Mouse (Mus musculus) adrenal gland, postnatal 10 days (tissue): ENCODE data around the gene C3. TPM values are rescaled to one million over a fixed set of nuclear protein-coding genes. Genes with fewer than 3 reads are reported as not detected.

Experiments used
- DNase-seq: peaks from one replicate; pipeline ENCODE4 v3.0.0; 2021; ENCODE audit warnings: mixed read lengths
- total RNA-seq, 2 experiments: library from RNA; stranded (reverse); gene quantifications; 2 replicates each; pipeline ENCODE4 v1.2.3; 2021

The C3 gene
- total RNA-seq, 2 experiments from 2014 or later: 426 to 804 TPM

DNA sequence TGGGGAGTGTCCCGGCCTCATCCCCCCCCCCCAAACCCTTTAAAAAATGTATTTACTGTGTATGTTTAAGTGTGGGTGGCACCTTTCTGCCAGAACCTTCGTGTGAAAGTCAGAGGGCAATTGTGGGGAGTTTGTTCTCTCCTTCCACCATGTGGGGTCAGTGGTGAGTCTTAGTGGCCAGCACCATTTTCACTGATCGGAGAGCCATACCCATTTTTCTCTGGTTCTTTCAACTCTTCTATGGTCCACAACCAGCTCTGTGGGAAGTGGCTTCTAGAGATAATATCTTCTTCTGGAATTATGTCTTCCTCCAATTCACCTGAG is 8.1 kb downstream of the C3 start:
- peak; percentile 56 for DNase-seq

- peak; percentile 87 for DNase-seq
Observed at GRCm38 (mm10) chr17:57219167-57219883, 8.6 kb downstream of the C3 start.

GRCm38 (mm10) chr17:57218335-57218900 is 9.5 kb downstream of the C3 start:
- DNase-seq: peak; percentile 28

DNA sequence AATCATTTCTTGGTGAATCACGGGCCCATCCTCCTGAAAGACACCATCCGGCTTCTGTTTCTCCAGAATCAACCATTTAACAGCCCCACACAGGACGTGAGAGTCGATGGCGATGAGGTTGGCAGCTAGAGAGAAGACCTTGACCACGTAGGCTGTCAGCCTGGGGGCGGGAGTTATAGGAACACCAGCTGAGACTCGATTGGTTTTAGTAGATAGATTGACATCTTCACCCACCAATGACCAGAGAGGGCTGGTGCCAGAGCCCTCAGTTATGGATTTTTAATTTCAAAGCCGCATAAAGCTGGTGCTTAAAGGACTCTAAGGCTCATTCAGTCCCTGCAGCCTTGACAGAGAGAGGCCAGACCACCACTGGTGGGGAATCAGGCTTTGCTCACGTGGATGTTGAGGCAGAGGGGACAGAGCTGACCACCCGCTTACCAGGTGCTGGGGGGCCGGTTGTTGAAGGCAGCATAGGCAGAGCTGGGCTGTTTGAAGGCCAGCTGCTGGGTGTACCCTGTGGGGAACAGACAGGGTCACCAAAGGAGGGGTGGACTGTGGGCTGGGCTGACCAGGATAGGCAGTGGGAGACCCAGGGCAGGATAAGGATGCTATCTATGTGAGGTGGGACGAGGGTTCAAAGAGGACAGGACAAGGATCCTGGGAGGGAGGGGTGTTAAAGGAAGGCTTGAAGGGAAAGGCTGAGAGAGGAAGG is 13.1 kb downstream of the C3 start:
- no peak for DNase-seq

- no peak for DNase-seq
Observed at GRCm38 (mm10) chr17:57211501-57211900, 16.4 kb downstream of the C3 start.

DNA sequence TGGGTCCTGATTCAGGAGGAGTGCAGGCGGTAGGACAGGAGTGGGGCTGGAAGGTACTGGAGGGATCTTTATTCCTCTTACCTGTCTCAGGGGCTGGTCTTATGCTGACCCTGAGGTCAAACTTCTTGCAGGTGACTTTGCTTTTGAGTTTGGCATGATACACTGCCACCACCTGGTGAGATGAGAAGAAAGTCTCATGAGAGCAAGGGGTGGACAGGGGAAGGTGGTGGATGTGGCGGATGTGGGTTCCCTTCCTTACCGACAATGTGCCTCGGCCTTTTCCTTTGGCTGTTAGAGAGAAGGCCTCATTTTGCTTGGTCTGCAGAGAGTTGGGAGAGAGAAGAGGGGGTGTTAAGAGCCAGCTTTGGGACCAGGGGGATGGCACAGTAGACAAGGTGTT is 18.6 kb downstream of the C3 start:
- DNase-seq: no peak

DNA sequence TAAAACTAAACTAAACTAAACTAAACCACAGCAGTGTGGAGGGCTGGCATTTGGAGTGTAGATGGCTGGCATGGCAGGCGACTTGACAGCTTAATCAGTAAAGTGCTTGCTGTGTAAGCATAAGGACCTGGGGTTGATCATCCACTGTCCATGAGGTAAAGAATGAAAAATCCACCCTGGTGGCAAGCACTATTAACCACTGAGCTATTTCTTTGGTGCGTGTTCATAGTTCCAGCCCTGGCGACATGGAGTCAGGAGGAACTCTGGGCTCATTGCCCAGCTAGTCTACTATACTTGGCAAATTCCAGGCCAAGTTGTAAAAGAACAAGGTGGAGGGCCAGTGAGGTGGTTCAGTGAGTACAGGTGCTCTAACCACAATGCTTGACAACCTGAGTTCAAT is 20.0 kb downstream of the C3 start:
- DNase-seq: no peak

DNA sequence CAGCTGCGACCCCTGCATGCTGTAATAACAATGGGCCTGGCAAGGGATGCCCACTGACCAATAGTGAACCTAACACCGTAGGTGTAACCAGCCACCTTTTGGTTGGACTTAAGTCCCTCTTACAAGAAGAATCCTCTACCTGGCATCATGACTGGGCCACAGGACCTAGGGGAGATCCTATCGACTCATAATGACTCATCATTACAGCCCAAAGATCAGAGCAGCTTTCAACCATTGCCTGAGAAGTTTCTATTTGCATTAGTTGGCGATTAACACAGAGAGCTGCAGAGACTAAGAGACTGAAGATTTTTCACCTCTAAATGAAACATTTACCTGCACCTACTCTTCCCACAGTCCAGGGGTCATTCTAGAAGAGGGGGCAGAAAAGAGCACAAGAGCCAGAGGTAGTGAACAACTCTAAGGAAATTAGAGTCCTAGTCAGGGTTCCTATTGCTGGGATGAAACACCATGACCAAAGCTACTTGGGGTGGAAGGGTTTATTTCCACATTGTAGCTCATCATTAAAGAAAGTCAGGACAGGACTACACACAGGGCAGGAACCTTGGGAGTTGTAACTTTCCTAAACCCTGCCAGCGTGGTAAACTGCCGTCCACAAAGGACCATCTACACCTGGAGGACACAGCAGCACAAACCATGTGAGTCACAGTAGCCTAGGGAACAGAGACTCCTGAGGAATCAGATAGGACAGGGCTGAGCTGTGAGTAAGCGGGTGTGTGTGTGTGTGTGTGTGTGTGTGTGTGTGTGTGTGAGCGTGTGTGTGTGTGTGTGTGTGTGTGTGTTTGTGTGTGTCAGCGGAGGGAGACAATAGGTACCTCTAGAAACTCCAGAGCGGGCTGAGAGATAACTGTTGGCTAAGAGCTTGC is 25.9 kb downstream of the C3 start:
- no peak for DNase-seq

DNA sequence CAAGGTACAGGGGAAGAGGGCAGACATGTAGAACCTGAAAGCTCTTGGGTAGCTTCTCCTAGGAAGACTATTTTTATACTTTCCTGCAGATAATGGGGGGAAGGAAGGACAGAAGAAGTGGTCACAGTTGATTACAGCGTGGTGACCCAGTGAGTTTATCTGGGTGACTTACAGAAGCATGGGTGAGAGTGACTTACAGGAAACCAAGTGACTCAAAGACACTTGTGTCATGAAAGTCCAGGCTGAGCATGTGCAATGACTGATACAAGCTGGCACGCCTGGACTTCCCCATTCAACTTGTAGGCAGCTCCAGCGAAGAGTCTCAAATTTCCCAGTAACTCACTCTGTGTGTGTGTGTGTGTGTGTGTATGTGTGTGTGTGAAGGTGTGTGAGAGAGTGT is 29.7 kb downstream of the C3 start:
- no peak for DNase-seq

DNA sequence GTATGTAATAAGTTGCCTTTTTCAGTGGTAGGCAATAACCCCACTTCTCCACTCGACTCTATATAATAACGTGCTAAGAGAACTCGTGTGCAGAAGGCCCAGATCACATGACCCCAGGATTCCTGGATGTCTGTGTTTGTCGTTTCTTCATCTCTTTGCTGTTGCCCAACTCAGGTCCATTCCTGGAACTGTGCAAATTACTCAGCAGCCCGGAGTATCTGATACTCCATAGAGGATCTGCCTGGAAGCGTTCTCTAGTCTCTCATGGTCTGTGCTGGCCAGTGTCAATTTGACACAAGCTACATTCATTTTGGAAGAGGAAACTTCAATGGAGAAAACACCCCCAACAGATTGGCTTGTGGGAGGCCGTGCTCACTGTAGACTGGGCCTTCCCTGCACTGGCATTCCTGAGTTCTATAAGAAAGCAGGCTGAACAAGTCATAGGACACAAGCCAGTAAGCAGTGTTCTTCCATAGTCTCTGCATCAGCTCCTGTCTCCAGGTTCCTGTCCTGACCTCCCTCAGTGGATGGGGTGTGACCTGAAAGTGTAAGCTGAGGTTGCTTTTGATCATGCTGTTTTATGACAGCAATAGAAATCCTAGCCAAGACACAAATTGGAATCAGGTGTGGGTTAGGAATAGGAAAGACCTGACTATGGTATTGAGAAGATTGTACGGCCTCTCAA is 32.5 kb downstream of the C3 start:
- DNase-seq: no peak

DNA sequence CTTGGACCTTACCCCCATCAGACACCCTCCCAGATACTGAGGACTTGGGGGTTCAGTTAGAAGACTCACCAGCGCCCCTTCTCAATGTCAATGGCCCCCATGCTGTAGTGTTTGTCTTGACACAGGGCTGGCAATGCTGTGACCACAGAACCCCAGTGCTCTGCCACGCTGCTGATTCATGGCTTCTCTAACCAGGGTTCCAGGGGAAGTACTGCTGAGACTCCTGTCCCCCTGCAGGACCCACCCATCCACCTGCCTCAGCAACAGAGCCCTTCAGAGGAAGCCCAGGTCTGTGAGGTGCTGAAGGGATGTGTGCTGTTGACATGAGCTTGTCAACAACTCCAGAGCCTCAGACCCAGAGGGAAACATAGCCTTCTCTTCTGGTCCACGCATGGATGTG is 33.2 kb downstream of the C3 start:
- no peak for DNase-seq

DNA sequence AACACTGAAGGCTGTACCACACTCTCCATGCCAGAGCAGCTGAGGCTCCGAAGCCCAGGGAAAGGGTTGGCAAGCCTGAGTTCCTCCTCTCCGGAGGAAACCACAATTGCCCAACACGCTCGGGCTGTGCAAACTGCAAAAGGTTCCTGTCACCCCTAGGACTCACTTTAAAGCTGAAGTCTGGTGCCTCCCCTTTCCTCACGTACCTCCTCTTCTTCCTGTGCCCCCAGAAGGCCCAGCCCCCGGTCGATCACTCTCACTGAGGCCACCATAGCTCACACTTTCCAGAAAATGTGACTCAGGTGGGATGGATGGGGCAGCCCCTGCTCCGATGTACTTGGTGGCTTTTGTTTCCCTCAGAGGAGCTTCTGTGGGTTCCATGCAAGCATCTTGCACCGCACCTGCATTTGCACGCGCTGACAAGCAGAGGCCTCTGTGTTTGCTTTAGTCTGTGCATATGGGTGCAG is 33.9 kb downstream of the C3 start, which contains the start of gene Tnfsf14:
Gene Tnfsf14 (minus strand): TSS at position 137 of the 467 bp plus-strand sequence.
- no peak for DNase-seq

GRCm38 (mm10) chr17:57188510-57189192 is 39.3 kb downstream of the C3 start:
- no peak for DNase-seq

GRCm38 (mm10) chr17:57185641-57186040 is 42.3 kb downstream of the C3 start:
- DNase-seq: no peak

GRCm38 (mm10) chr17:57182871-57183270 is 45.1 kb downstream of the C3 start:
- DNase-seq: no peak

- peak; percentile 34 for DNase-seq
Observed at GRCm38 (mm10) chr17:57180363-57180762, 47.6 kb downstream of the C3 start.

DNA sequence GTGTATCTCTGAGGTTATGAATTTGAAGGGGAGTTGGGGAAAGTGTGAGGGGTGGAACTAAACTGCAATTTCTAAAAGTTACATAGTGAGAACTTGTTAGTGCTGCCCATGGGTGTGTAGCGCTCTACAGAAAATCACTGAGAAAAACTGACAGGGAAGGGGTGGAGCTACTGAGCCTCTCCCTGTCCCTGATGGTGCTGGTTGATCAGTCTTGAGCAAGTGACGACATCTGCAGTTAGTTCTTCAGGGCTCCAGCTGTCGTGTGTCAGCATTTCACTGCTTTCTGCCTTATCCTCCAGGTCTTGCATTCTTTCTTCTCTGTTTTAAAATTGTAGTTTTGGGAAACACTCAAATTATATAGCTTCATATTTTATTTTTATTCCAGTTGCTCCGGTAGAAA is 54.6 kb downstream of the C3 start:
- DNase-seq: no peak

DNA sequence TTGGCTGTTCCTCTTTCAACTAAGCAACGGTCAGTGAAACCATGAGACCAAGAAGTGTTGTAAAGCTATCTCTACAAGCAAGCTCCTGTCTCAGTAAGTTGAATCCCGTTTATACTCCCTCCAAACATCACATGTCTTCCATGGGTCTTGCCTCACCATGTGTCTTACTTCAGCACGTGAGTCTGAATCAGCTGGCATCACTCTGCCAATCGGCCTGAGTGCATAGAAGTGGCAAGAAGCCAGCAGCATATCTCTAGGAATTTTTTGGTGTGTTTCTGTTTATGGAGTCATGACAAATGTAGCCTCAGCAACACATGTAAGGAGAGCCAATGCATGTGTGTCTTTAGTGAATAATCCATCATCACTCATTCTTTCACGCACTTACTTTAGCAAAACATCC is 55.6 kb downstream of the C3 start:
- no peak for DNase-seq

DNA sequence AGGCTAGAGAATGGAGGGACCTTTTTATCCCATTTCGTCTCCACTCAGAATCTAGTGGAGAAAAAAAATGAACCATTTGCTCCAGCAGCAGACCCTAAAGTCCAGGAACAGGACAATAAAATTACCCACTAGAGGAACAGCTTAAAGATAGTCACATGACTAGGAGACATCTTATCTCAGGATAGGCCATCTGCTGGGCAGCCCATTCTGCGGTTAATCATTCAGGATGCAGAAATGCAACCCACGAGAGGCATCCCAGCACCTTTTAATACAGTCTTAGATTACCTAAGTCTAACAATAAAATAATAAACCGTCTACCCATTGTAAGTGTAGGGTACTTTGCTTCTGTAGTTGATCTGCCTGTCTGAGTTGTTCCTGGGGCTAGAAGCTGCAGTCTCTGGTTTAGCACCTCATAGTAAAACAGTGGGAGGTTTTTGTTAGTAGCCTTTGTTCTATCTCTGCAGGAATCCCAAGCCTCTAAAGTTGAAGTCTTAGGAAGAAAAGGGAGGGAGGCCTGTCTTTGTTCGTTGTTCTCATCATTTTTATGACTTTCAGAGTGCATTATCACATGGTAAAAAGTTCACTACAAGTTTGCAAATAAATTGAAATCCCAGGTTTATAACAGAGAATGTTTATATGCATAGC is 57.2 kb downstream of the C3 start:
- no peak for DNase-seq
